Mouse (Mus musculus) urinary bladder, adult 18-20 months (tissue): ENCODE measurements at regions not wholly inside any gene's neighbourhood (a gene's known extent, or its start where the extent isn't known, plus 50 kb on each side); places are given as distances from the start of the nearest gene placed in this dataset.

Experiments used
- DNase-seq, 2 experiments: peaks; one replicate each; pipeline ENCODE4 v3.0.0; 2022; ENCODE audit warnings: low spot score in 2 of 2, mixed read lengths in 2 of 2

- no peak for DNase-seq
Measured at GRCm38 (mm10) chr5:51923417-51923816, 266.9 kb downstream of the Dhx15 start.

- DNase-seq = no peak
Measured at GRCm38 (mm10) chr5:51922973-51923372, 267.3 kb downstream of the Dhx15 start.

GRCm38 (mm10) chr5:51922494-51922893 is 267.8 kb downstream of the Dhx15 start:
- no peak for DNase-seq

- DNase-seq = no peak
Measured at GRCm38 (mm10) chr5:51917812-51918448, 272.4 kb downstream of the Dhx15 start.

- no peak for DNase-seq
Measured at GRCm38 (mm10) chr5:51914731-51915130, 275.6 kb downstream of the Dhx15 start.

- no peak for DNase-seq
Measured at GRCm38 (mm10) chr5:51908861-51909260, 281.5 kb downstream of the Dhx15 start.

- no peak for DNase-seq
Measured at GRCm38 (mm10) chr5:51906315-51907109, 283.8 kb downstream of the Dhx15 start.

- DNase-seq = no peak
Measured at GRCm38 (mm10) chr5:51894159-51894558, 296.2 kb downstream of the Dhx15 start.

- no peak for DNase-seq
Measured at GRCm38 (mm10) chr5:51891341-51891740, 299.0 kb downstream of the Dhx15 start.

GRCm38 (mm10) chr5:51888404-51888803 is 301.9 kb downstream of the Dhx15 start:
- no peak for DNase-seq

- DNase-seq = no peak
Measured at GRCm38 (mm10) chr5:51882594-51882993, 307.7 kb downstream of the Dhx15 start.

- DNase-seq = no peak
Measured at GRCm38 (mm10) chr5:51882173-51882572, 308.1 kb downstream of the Dhx15 start.

GRCm38 (mm10) chr5:51876846-51877245 is 309.3 kb upstream of the Ppargc1a start:
- DNase-seq = no peak

- no peak for DNase-seq
Measured at GRCm38 (mm10) chr5:51873571-51873970, 306.0 kb upstream of the Ppargc1a start.

GRCm38 (mm10) chr5:51871735-51872134 is 304.2 kb upstream of the Ppargc1a start:
- no peak for DNase-seq

- no peak for DNase-seq
Measured at GRCm38 (mm10) chr5:51868223-51868713, 300.7 kb upstream of the Ppargc1a start.

- DNase-seq = no peak
Measured at GRCm38 (mm10) chr5:51866002-51866401, 298.5 kb upstream of the Ppargc1a start.

- no peak for DNase-seq
Measured at GRCm38 (mm10) chr5:51860496-51860895, 293.0 kb upstream of the Ppargc1a start.

- no peak for DNase-seq
Measured at GRCm38 (mm10) chr5:51853456-51854124, 286.1 kb upstream of the Ppargc1a start.

- no peak for DNase-seq
Measured at GRCm38 (mm10) chr5:51850091-51850490, 282.6 kb upstream of the Ppargc1a start.

- no peak for DNase-seq
Measured at GRCm38 (mm10) chr5:51849236-51849635, 281.7 kb upstream of the Ppargc1a start.

- no peak for DNase-seq
Measured at GRCm38 (mm10) chr5:51842189-51842588, 274.7 kb upstream of the Ppargc1a start.

- DNase-seq = no peak
Measured at GRCm38 (mm10) chr5:51841763-51842162, 274.2 kb upstream of the Ppargc1a start.
